Mouse (Mus musculus): ENCODE results near the gene Tmcc1. TPM values are rescaled to one million over a fixed set of nuclear protein-coding genes. Genes with fewer than 3 reads are reported as not detected.

Tmcc1 gene
- polyA plus RNA-seq, 1 experiment, result 14.4 TPM

DNA sequence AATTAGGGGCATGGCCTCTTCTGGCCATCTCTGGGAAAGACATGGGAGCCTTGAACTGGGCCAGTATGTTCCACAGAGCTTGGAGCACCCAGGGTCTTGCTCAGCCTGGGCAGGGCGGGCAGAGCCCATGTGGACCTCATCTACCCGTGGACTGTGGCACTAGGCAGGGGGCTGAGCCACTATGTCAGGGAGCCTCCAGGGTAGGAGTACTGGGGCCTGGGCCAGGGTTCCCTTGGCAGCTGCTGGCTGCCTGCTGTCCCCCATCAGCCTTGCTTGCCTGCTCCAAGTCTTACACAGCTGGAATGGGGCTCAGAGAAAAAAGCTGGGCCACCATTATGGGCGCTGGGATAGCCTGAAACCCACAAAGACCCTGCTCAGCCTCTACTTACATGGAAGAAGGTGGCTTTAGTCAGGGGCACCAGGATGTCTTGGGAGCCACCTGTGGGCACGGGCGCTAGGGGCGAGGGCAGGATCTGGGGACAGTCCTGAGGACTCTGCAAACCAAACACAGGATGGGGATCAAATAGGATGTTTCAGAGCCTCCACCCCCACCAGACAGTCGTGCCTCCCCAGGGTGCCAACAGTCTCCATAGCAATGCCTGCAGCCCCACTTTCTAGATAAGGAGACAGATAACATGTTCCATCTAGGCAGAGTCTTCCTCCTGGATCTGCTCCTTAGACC is 221.1 kb downstream of the Tmcc1 start:
- no peak for DNase-seq (ENCODE audit: low spot score)

DNA sequence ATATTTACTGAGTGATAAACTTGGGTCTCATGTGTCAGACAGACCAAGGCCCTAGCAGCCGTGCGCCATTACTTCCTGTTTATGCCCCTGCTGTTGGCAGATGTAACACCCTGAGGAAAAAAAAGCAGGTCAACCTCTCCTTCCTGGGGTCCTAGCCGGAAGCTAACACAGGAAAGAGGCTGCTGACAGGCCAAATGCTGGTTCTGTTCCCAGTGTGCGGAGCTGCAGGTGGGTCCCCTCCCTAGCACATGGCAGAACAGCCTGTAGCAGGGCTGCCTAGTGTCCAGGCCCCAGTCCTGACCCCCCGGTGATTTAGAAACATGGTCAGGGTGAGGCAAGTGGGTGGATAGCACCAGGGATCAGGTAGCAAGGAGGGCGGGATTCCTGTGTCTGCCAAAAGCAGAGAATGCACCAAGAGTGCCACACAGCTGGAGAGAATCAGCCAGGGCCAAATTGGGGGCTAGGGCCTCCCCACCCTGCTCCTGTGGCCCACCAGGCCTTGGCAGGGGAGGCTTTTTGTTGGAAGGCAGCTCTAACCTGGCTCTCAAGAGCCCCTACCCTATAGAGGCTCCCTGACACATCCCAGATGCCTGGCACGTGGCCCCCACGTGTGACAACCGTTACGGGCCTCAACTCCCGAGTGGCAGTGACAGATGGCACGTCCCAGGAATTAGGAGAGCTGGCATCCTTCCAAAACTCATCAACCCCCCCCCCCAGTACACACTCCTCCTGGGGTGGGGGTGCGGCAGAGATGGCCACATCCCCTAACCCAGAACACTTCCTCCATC is 221.8 kb downstream of the Tmcc1 start:
- DNase-seq (ENCODE audit: low spot score), result no peak

DNA sequence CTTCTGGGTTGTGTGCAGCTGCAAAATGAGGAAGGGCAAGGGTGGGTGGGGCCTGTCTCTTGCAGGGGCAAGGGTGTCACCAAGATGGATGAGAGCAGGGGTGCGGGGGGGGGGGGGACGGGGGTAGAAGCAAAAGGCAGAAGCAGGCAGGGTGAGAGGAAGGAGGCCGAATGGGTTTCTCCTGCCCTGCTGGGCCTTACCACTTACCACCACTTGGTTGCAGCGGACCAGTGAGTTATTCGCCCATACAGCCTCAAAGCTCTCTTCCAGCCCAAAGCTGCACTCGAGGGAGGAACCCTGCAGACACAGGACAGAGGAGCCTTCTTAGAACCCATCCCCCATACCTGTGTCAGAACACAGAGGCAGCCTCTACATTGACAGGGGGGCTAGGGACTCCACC is 223.3 kb downstream of the Tmcc1 start:
- no peak for DNase-seq (ENCODE audit: low spot score)

DNA sequence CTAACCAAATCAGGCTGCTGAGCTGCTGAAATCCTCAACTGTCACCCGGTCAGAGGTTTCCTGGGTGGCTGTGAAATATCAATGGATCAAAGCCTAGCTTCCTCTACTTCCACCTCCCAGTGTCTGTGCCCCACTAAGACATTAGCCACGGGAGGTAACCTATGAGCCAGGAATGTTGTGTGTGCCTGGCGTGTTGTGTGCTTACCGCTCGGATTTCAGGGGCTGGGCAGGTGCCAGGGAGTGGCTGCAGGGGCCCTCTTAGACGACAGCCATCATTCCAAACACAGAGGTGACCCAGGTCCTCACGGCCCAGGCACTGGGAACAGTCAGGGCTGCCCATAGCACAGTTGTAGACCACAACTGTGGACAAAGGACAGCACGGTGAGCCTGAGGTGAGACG is 224.2 kb downstream of the Tmcc1 start:
- DNase-seq (ENCODE audit: low spot score), result no peak

DNA sequence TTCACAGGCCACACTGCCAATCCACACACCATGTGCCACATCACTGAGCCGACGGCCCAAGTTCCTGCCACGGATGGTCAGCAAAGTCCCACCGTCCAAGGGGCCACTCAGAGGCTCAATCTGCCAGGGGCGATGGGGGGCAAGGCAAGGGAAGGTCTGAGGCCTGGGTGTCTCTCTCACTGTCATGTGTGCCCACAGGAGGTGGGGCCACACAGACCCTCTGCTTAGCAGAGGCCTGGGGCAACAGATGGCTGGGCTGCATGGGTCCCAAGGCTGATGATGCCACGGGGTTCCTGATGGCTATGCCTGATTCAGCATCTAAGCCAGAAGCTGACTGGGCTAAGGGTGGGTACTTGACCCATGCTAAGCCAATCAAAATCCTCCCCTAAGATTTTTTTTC is 224.6 kb downstream of the Tmcc1 start:
- no peak for DNase-seq (ENCODE audit: low spot score)

Other genes starting within 250 kb of the Tmcc1 start
- gene H1foo, start 248.5 kb downstream of the Tmcc1 start, polyA plus RNA-seq (2012; rRNA removed), result not detected in 2 replicates
- 35.8 and 45.2 TPM in 2 replicates for gene Plxnd1, start 198.5 kb downstream of the Tmcc1 start, polyA plus RNA-seq (2012; rRNA removed)
- gene Washc2, start 14.6 kb upstream of the Tmcc1 start, polyA plus RNA-seq (2012; rRNA removed), result 54.7 and 56.1 TPM in 2 replicates
- 3.8 and 3.9 TPM in 2 replicates for gene Zfand4, start 70.7 kb upstream of the Tmcc1 start, polyA plus RNA-seq (2012; rRNA removed)
- gene March8, start 144.5 kb upstream of the Tmcc1 start, polyA plus RNA-seq (2012; rRNA removed), result 54.5 and 56.6 TPM in 2 replicates

All from urinary bladder, adult 2 months (tissue).